Mouse (Mus musculus) frontal cortex, adult 2 months (tissue): ENCODE data around the gene Zzef1. TPM values are rescaled to one million over a fixed set of nuclear protein-coding genes. Genes with fewer than 3 reads are reported as not detected.
"Not testable (repeated sequence)": the region's sequence is repeated elsewhere in the genome, so short reads cannot be mapped to it uniquely, and the experiment has no call there.

Source experiments
- DNase-seq, 2 experiments: peaks; one replicate each; pipeline ENCODE4 v3.0.0; 2022; ENCODE audit warnings: low spot score in 1 of 2; ENCODE audit errors: extremely low spot score in 1 of 2
- polyA plus RNA-seq: library from polyadenylated mRNA; depleted of rRNA; stranded (reverse); fragments of >200 nt; gene quantifications from 2 replicates; pipeline ENCODE4 v1.2.3, GENCODE M21; 2012; rRNA removed

The Zzef1 gene
- 29.9 and 32.3 TPM in 2 replicates for polyA plus RNA-seq

- peak; percentile 92 to 97 for DNase-seq
Observed at GRCm38 (mm10) chr11:72795455-72796295, at the start of gene Zzef1, which contains the start of gene Cyb5d2. Gene Zzef1 (plus strand): TSS chr11:72796226. Gene Cyb5d2 (minus strand): TSS chr11:72796142.

GRCm38 (mm10) chr11:72751956-72752355, 44.1 kb upstream of the Zzef1 start:
- no peak for DNase-seq

GRCm38 (mm10) chr11:72758316-72758715, 37.7 kb upstream of the Zzef1 start:
- DNase-seq: no peak

- no peak for DNase-seq
Observed at GRCm38 (mm10) chr11:72759581-72759980, 36.4 kb upstream of the Zzef1 start.

- no peak for DNase-seq
Observed at GRCm38 (mm10) chr11:72760781-72761180, 35.2 kb upstream of the Zzef1 start.

- peak in 1 of 2 experiments; percentile 64 for DNase-seq
Observed at GRCm38 (mm10) chr11:72764270-72764669, 31.8 kb upstream of the Zzef1 start.

- no peak for DNase-seq
Observed at GRCm38 (mm10) chr11:72767716-72768115, 28.3 kb upstream of the Zzef1 start.

- peak in 1 of 2 experiments; percentile 33 for DNase-seq
Observed at GRCm38 (mm10) chr11:72769061-72769460, 27.0 kb upstream of the Zzef1 start.

GRCm38 (mm10) chr11:72770324-72770723, 25.7 kb upstream of the Zzef1 start:
- DNase-seq: no peak

GRCm38 (mm10) chr11:72770816-72771215, 25.2 kb upstream of the Zzef1 start:
- DNase-seq: no peak

GRCm38 (mm10) chr11:72771461-72771860, 24.6 kb upstream of the Zzef1 start:
- peak in 1 of 2 experiments; percentile 15 for DNase-seq

- DNase-seq: not testable (repeated sequence)
Observed at GRCm38 (mm10) chr11:72772611-72773010, 23.4 kb upstream of the Zzef1 start.

- no peak for DNase-seq
Observed at GRCm38 (mm10) chr11:72778957-72779356, 17.1 kb upstream of the Zzef1 start.

- DNase-seq: no peak
Observed at GRCm38 (mm10) chr11:72782103-72782502, 13.9 kb upstream of the Zzef1 start.

GRCm38 (mm10) chr11:72782503-72782902, 13.5 kb upstream of the Zzef1 start:
- DNase-seq: no peak

- no peak for DNase-seq
Observed at GRCm38 (mm10) chr11:72792033-72792432, 4.0 kb upstream of the Zzef1 start.

GRCm38 (mm10) chr11:72795149-72795454, 924 bp upstream of the Zzef1 start:
- DNase-seq: no peak

GRCm38 (mm10) chr11:72796296-72796687, 266 bp downstream of the Zzef1 start:
- peak in 1 of 2 experiments; percentile 25 for DNase-seq

- DNase-seq: peak in 1 of 2 experiments; percentile 12
Observed at GRCm38 (mm10) chr11:72796773-72797338, 830 bp downstream of the Zzef1 start.

- no peak for DNase-seq
Observed at GRCm38 (mm10) chr11:72798112-72798511, 2.1 kb downstream of the Zzef1 start.

GRCm38 (mm10) chr11:72801182-72801581, 5.2 kb downstream of the Zzef1 start:
- no peak for DNase-seq

GRCm38 (mm10) chr11:72803038-72803437, 7.0 kb downstream of the Zzef1 start:
- DNase-seq: no peak
